Mouse (Mus musculus) stomach, embryonic 14.5 days (tissue): ENCODE measurements around the gene Syk. TPM values are rescaled to one million over a fixed set of nuclear protein-coding genes. Genes with fewer than 3 reads are reported as not detected.

Experiments
- ATAC-seq: fragments of 200-750 bp; cut with Nextera tagmentation; 2 replicates; pipeline ENCODE4 v1.8.0; 2017; ENCODE audit warnings: low read depth, moderate TSS enrichment; ENCODE audit not compliant: insufficient number of reproducible peaks, insufficient read depth, low FRiP score
- H3K27ac ChIP-seq: fragments of 300-500 bp; sonication (generic); 2 replicates; pipeline ENCODE4 v1.5.1; 2014; ENCODE audit warnings: mild to moderate bottlenecking, low read length, moderate library complexity, mixed read lengths
- H3K27me3 ChIP-seq: fragments of 300-500 bp; sonication (generic); 2 replicates; pipeline ENCODE4 v1.6.1; 2014; ENCODE audit warnings: low read length, control low read depth, mixed read lengths; ENCODE audit not compliant: control insufficient read depth, insufficient read depth
- H3K36me3 ChIP-seq: fragments of 300-500 bp; sonication (generic); 2 replicates; pipeline ENCODE4 v1.6.1; 2014; ENCODE audit warnings: mild to moderate bottlenecking, control low read depth, low read length, moderate library complexity, mixed read lengths; ENCODE audit not compliant: control insufficient read depth, insufficient read depth
- H3K4me1 ChIP-seq: fragments of 300-500 bp; sonication (generic); 2 replicates; pipeline ENCODE4 v1.6.1; 2014; ENCODE audit warnings: low read length, control low read depth, mixed read lengths; ENCODE audit not compliant: control insufficient read depth, insufficient read depth
- H3K4me2 ChIP-seq: fragments of 300-500 bp; sonication (generic); replicated peaks from 2 replicates; pipeline ENCODE4 v1.6.1; 2014; ENCODE audit warnings: low read depth, low read length, control low read depth
- H3K4me3 ChIP-seq: fragments of 300-500 bp; sonication (generic); 2 replicates; pipeline ENCODE4 v1.5.1; 2014; ENCODE audit warnings: low read depth, low read length, control low read depth
- H3K9ac ChIP-seq: fragments of 300-500 bp; sonication (generic); replicated peaks from 2 replicates; pipeline ENCODE4 v1.6.1; 2014; ENCODE audit warnings: low read depth, mild to moderate bottlenecking, control low read depth, low read length, moderate library complexity, mixed read lengths
- H3K9me3 ChIP-seq: fragments of 300-500 bp; sonication (generic); 2 replicates; pipeline ENCODE4 v1.6.1; 2016; ENCODE audit warnings: low read depth, low read length, control low read depth; ENCODE audit not compliant: control insufficient read depth
- WGBS: fragments of 180-500 bp; shearing (Covaris S2); extraction: QIAGEN DNeasy Blood & Tissue Kit; methylation state at CpG from one replicate; pipeline ENCODE4 v1.1.7; 2014; 5-methylcytosine and 5-hydroxymethylcytosine counted together
- polyA plus RNA-seq: library from polyadenylated mRNA; unstranded; fragments of >200 nt; fragmentation: Nextera tagmentation; extraction: Ambion mirVana; gene quantifications from 2 replicates; pipeline ENCODE4 v1.2.1, GENCODE M21; 2014

The Syk gene
- polyA plus RNA-seq, 1 experiment from 2014 or later: 3.7 TPM

GRCm38 (mm10) chr13:52542636-52543035, 40.3 kb upstream of the Syk start:
- no peaks in the 10 kb centered on the region for H3K27me3 ChIP-seq
- H3K27ac ChIP-seq: no peak overlapping the region
- no peaks in the 10 kb centered on the region for H3K36me3 ChIP-seq
- H3K9me3 ChIP-seq: no peaks in the 10 kb centered on the region
- H3K9ac ChIP-seq: no peak overlapping the region
- H3K4me2 ChIP-seq: no peak overlapping the region
- H3K4me3 ChIP-seq: no peak overlapping the region
- 69% methylated on average over 4 of the region's 4 CpGs for WGBS
- ATAC-seq: no peak
- H3K4me1 ChIP-seq: no peaks in the 10 kb centered on the region

GRCm38 (mm10) chr13:52546288-52546687, 36.7 kb upstream of the Syk start:
- H3K27me3 ChIP-seq: no peaks in the 10 kb centered on the region
- no peak overlapping the region for H3K27ac ChIP-seq
- H3K9me3 ChIP-seq: no peaks in the 10 kb centered on the region
- no peaks in the 10 kb centered on the region for H3K4me1 ChIP-seq
- 70% methylated on average over 6 of the region's 6 CpGs for WGBS
- H3K9ac ChIP-seq: no peak overlapping the region
- no peak for ATAC-seq
- no peaks in the 10 kb centered on the region for H3K36me3 ChIP-seq
- no peak overlapping the region for H3K4me2 ChIP-seq
- no peak overlapping the region for H3K4me3 ChIP-seq

GRCm38 (mm10) chr13:52550690-52551193, 32.2 kb upstream of the Syk start:
- ATAC-seq: no peak
- no peak overlapping the region for H3K4me2 ChIP-seq
- 64% methylated on average over 5 of the region's 5 CpGs for WGBS

GRCm38 (mm10) chr13:52551275-52551674, 31.7 kb upstream of the Syk start:
- 82% methylated on average over 9 of the region's 9 CpGs for WGBS
- no peak overlapping the region for H3K4me2 ChIP-seq
- H3K4me3 ChIP-seq: no peak overlapping the region
- H3K36me3 ChIP-seq: no peaks in the 10 kb centered on the region
- no peaks in the 10 kb centered on the region for H3K27me3 ChIP-seq
- H3K27ac ChIP-seq: no peak overlapping the region
- no peaks in the 10 kb centered on the region for H3K9me3 ChIP-seq
- H3K4me1 ChIP-seq: no peaks in the 10 kb centered on the region
- no peak overlapping the region for H3K9ac ChIP-seq
- no peak for ATAC-seq

More at GRCm38 (mm10) chr13:52550690-52551193, 32.2 kb upstream of the Syk start:
- Histone ChIP-seq H3K9ac (no peak overlapping the region), H3K36me3 (no peaks in the 10 kb centered on the region), H3K27ac (no peak overlapping the region), H3K27me3 (no peaks in the 10 kb centered on the region), H3K4me3 (no peak overlapping the region), H3K9me3 (no peaks in the 10 kb centered on the region), H3K4me1 (no peaks in the 10 kb centered on the region)

GRCm38 (mm10) chr13:52552822-52553477, 30.0 kb upstream of the Syk start:
- WGBS: 81% methylated on average over 9 of the region's 9 CpGs
- Histone ChIP-seq H3K4me1 (no peaks in the 10 kb centered on the region), H3K4me2 (no peak overlapping the region), H3K27me3 (no peaks in the 10 kb centered on the region), H3K36me3 (no peaks in the 10 kb centered on the region), H3K9ac (no peak overlapping the region), H3K9me3 (no peaks in the 10 kb centered on the region), H3K27ac (no peak overlapping the region), H3K4me3 (no peak overlapping the region)
- ATAC-seq: no peak

- Histone ChIP-seq H3K9ac (no peak overlapping the region), H3K36me3 (no peaks in the 10 kb centered on the region), H3K9me3 (no peaks in the 10 kb centered on the region), H3K4me3 (no peak overlapping the region), H3K4me1 (no peaks in the 10 kb centered on the region), H3K4me2 (no peak overlapping the region), H3K27ac (no peak overlapping the region), H3K27me3 (no peaks in the 10 kb centered on the region)
- no peak for ATAC-seq
- WGBS: 79% methylated on average over 9 of the region's 9 CpGs
These were observed 28.3 kb upstream of the Syk start for GRCm38 (mm10) chr13:52554722-52555121.

- Histone ChIP-seq H3K27ac (no peak overlapping the region), H3K36me3 (no peaks in the 10 kb centered on the region), H3K9ac (no peak overlapping the region), H3K27me3 (no peaks in the 10 kb centered on the region), H3K4me1 (no peaks in the 10 kb centered on the region), H3K4me3 (no peak overlapping the region), H3K9me3 (no peaks in the 10 kb centered on the region), H3K4me2 (no peak overlapping the region)
- no peak for ATAC-seq
- WGBS: 55% methylated on average over 7 of the region's 7 CpGs
These were observed 25.6 kb upstream of the Syk start for GRCm38 (mm10) chr13:52557421-52557820.

- Histone ChIP-seq H3K9ac (no peak overlapping the region), H3K4me3 (no peak overlapping the region), H3K4me1 (no peaks in the 10 kb centered on the region), H3K4me2 (no peak overlapping the region), H3K9me3 (no peaks in the 10 kb centered on the region), H3K27ac (no peak overlapping the region), H3K27me3 (no peaks in the 10 kb centered on the region), H3K36me3 (no peaks in the 10 kb centered on the region)
- WGBS: 88% methylated on average over 8 of the region's 8 CpGs
- ATAC-seq: no peak
These were observed 21.4 kb upstream of the Syk start for GRCm38 (mm10) chr13:52561367-52562165.
